Mouse (Mus musculus) E14TG2a.4 (cell line): Measurements from ENCODE around the gene Vmn2r76.
A peak's percentile ranks its signal among the peaks of the same experiment; 100 is the strongest.
"Not testable (repeated sequence)": the region's sequence is repeated elsewhere in the genome, so short reads cannot be mapped to it uniquely, and the experiment has no call there.

Experiments
- H3K27me3 ChIP-seq: 2 replicates; pipeline ENCODE4 v1.6.1; 2014; ENCODE audit warnings: low read length, control low read depth; ENCODE audit not compliant: insufficient read depth
- H3K36me3 ChIP-seq: 2 replicates; pipeline ENCODE4 v1.6.1; 2014; ENCODE audit warnings: low read length, control low read depth; ENCODE audit not compliant: insufficient read depth
- H3K4me1 ChIP-seq: replicated peaks from 2 replicates; pipeline ENCODE4 v1.6.1; 2014; ENCODE audit warnings: low read depth, low read length, control low read depth
- H3K4me3 ChIP-seq: replicated peaks from 2 replicates; pipeline ENCODE4 v1.5.1; 2014; ENCODE audit warnings: mild to moderate bottlenecking, low read length
- H3K9me3 ChIP-seq: 2 replicates; pipeline ENCODE4 v1.6.1; 2014; ENCODE audit warnings: low read length, control low read depth
- CTCF ChIP-seq: conservative IDR thresholded peaks from 2 replicates; pipeline ENCODE4 v1.5.1; 2014; ENCODE audit warnings: low read length
- NANOG ChIP-seq: IDR thresholded peaks from 2 replicates; pipeline ENCODE4 v1.6.1; 2014; ENCODE audit warnings: borderline replicate concordance, low read length, mixed read lengths
- POU5F1 ChIP-seq: IDR thresholded peaks from 2 replicates; pipeline ENCODE4 v1.6.1; 2014; ENCODE audit warnings: low read length, borderline replicate concordance

Gene Vmn2r76

DNA sequence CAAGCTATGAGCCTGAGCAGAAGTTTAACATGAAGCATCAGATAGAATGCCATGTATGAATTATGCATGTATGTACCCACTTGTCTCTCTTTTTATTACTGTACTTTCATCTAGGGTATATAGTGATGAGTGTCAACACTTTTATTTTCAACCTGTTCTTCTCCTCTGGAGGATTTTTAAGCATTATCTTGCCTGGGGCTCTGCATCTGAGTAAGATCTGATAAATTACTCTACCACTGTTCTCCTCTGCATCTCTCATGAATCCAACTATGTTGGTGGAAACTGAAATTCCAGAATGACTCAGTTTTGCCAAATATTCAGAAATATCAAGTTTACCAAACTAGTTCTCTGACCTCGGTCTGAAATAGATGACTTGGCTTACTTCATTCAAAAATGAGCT lies at the start of gene Vmn2r76:
Gene Vmn2r76, minus strand, starts transcription at position 101 of the 400 bp plus-strand sequence.
- Histone ChIP-seq H3K9me3 (no peaks in the 10 kb centered on the region), H3K27me3 (no peaks in the 10 kb centered on the region), H3K4me1 (no peaks in the 10 kb centered on the region), H3K4me3 (no peak within 1 kb of the TSS), H3K36me3 (no peaks in the 10 kb centered on the region)
- no peak for TF ChIP-seq POU5F1
- TF ChIP-seq CTCF = no peak
- TF ChIP-seq NANOG = no peak

DNA sequence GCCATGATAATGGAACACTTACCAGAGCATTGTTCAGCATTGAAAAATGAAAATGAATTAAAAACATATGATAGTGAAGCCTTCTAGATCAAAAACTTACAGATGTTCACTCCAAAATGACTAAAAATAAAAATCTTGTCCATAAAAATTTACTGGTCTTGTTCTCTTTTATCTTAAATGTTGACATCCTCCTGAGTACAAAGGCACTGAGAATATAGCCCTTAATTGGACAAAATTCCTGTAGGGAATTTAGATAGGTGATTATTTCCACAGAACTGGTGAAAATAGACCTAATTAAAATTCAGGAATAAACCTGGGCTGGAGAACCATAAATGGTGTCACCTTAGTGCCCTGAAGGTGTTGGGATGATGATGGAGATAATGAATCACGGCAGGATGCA lies 31.0 kb upstream of the Vmn2r76 start, which contains the start of gene Olfr310:
Gene Olfr310, minus strand, starts transcription at position 101 of the 400 bp plus-strand sequence.
- TF ChIP-seq POU5F1 (no peak), NANOG (no peak), CTCF (no peak)
- H3K36me3 ChIP-seq = no peaks in the 10 kb centered on the region

GRCm38 (mm10) chr7:86211345-86211744 lies 34.8 kb downstream of the Vmn2r76 start:
- H3K27me3 ChIP-seq = no peaks in the 10 kb centered on the region
- no peaks in the 10 kb centered on the region for H3K36me3 ChIP-seq
- H3K4me3 ChIP-seq = no peak overlapping the region
- no peaks in the 10 kb centered on the region for H3K4me1 ChIP-seq
- H3K9me3 ChIP-seq = peaks cover 18% of the 10 kb centered on the region
- TF ChIP-seq NANOG = no peak
- peak; percentile 47; the same call in 1 of the 2 replicates for TF ChIP-seq CTCF
- TF ChIP-seq POU5F1 = no peak

More for the DNA sequence above, 31.0 kb upstream of the Vmn2r76 start, which contains the start of gene Olfr310:
- H3K27me3 ChIP-seq = no peaks in the 10 kb centered on the region
- H3K4me1 ChIP-seq = no peaks in the 10 kb centered on the region
- no peaks in the 10 kb centered on the region for H3K9me3 ChIP-seq
- no peak within 1 kb of the TSS for H3K4me3 ChIP-seq

GRCm38 (mm10) chr7:86171678-86172077 lies 74.4 kb downstream of the Vmn2r76 start, which contains the start of gene Vmn2r75:
TSS of gene Vmn2r75 (minus strand) at chr7:86171778.
- not testable (repeated sequence) for H3K27me3 ChIP-seq, H3K36me3 ChIP-seq, H3K9me3 ChIP-seq, H3K4me3 ChIP-seq, H3K4me1 ChIP-seq
